Mouse (Mus musculus) hindbrain, embryonic 11.5 days (tissue): ENCODE data around the gene Gm47289. TPM values are rescaled to one million over a fixed set of nuclear protein-coding genes. Genes with fewer than 3 reads are reported as not detected.

Experiments used
- ATAC-seq: fragments of 200-750 bp; cut with Nextera tagmentation; 2 replicates; pipeline ENCODE4 v1.8.0; 2017; ENCODE audit warnings: mild to moderate bottlenecking, moderate TSS enrichment, moderate library complexity; ENCODE audit not compliant: low FRiP score
- DNase-seq: peaks from one replicate; pipeline ENCODE4 v3.0.0-alpha.2; 2015; ENCODE audit warnings: low spot score
- H3K27ac ChIP-seq: fragments of 300-500 bp; sonication (generic); 2 replicates; pipeline ENCODE4 v1.5.1; 2014; ENCODE audit warnings: mild to moderate bottlenecking, low read depth, low read length
- H3K27me3 ChIP-seq: fragments of 300-500 bp; sonication (generic); 2 replicates; pipeline ENCODE4 v1.6.1; 2014; ENCODE audit warnings: mild to moderate bottlenecking, low read length, moderate library complexity, mixed read lengths; ENCODE audit not compliant: control insufficient read depth, insufficient read depth
- H3K36me3 ChIP-seq: fragments of 300-500 bp; sonication (generic); 2 replicates; pipeline ENCODE4 v1.6.1; 2014; ENCODE audit warnings: mild to moderate bottlenecking, low read length, moderate library complexity, mixed read lengths; ENCODE audit not compliant: control insufficient read depth, insufficient read depth
- H3K4me1 ChIP-seq: fragments of 300-500 bp; sonication (generic); replicated peaks from 2 replicates; pipeline ENCODE4 v1.6.1; 2014; ENCODE audit warnings: low read length, mixed read lengths; ENCODE audit not compliant: control insufficient read depth, insufficient read depth
- H3K4me2 ChIP-seq: fragments of 300-500 bp; sonication (generic); replicated peaks from 2 replicates; pipeline ENCODE4 v1.6.1; 2014; ENCODE audit warnings: mild to moderate bottlenecking, low read depth, low read length
- H3K4me3 ChIP-seq: fragments of 300-500 bp; sonication (generic); 2 replicates; pipeline ENCODE4 v1.5.1; 2014; ENCODE audit warnings: low read depth, low read length
- H3K9ac ChIP-seq: fragments of 300-500 bp; sonication (generic); 2 replicates; pipeline ENCODE4 v1.6.1; 2014; ENCODE audit warnings: low read depth, low read length
- H3K9me3 ChIP-seq: fragments of 300-500 bp; sonication (generic); 2 replicates; pipeline ENCODE4 v1.6.1; 2016; ENCODE audit warnings: low read length; ENCODE audit not compliant: control insufficient read depth
- WGBS: fragments of 180-500 bp; shearing (Covaris S2); extraction: QIAGEN DNeasy Blood & Tissue Kit; methylation state at CpG from one replicate; pipeline ENCODE4 v1.1.7; 2014; 5-methylcytosine and 5-hydroxymethylcytosine counted together
- polyA plus RNA-seq: library from polyadenylated mRNA; unstranded; fragments of >200 nt; fragmentation: Nextera tagmentation; extraction: Ambion mirVana; gene quantifications from 2 replicates; pipeline ENCODE4 v1.2.1, GENCODE M21; 2014

Gene Gm47289
- polyA plus RNA-seq, 1 experiment from 2014 or later = not detected

DNA sequence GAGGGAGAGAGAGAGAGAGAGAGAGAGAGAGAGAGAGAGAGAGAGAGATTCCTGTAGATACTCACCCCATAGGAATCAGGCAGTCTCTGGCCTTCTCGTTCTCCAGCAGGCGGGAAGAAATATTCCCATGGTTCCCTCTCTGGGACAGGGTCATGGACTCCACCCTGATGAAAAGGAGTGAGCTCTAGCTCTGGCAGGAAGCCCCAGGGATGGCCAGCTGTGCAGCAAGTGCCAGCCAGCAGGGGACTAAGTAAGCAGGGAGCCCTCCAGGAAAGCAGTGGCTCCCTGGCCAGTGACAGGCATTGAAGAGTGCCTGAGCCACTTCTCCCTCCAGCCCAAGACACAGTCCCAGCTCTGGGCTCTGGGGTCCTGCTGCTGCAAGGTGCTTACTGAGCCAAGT lies 7.2 kb upstream of the Gm47289 start:
- DNase-seq = no peak
- Histone ChIP-seq H3K36me3 (no peaks in the 10 kb centered on the region), H3K27me3 (peaks cover 5% of the 10 kb centered on the region; the same call in 1 of the 2 replicates), H3K9me3 (no peaks in the 10 kb centered on the region), H3K4me1 (no peaks in the 10 kb centered on the region), H3K4me2 (no peak overlapping the region), H3K9ac (no peak overlapping the region), H3K27ac (no peak overlapping the region), H3K4me3 (no peak overlapping the region)
- ATAC-seq = no peak
- 40% methylated on average over 2 of the region's 2 CpGs for WGBS

DNA sequence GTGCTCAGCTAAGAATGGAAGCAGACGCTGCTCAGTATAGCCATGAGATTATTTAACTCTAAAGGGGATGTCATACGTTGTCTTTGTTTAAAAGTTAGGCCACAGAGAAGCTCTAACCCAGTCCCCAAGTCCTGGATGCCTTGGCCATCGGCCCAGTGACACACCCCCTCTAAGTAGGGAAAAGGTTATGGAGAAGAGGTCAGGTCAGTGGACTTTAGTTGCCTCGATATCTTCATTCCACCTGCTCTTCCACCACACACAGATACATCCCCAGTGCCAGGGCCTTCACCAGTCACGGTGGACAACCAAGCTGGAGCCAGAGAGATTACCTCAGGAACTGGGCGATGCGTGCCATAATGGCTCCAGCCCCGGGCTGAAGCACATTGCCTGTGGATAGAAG lies 3.5 kb upstream of the Gm47289 start:
- no peaks in the 10 kb centered on the region for H3K4me1 ChIP-seq
- H3K9me3 ChIP-seq = no peaks in the 10 kb centered on the region
- 88% methylated on average over 8 of the region's 8 CpGs for WGBS
- H3K4me3 ChIP-seq = no peak overlapping the region
- no peak overlapping the region for H3K4me2 ChIP-seq
- ATAC-seq (no peak), DNase-seq (no peak)
- no peaks in the 10 kb centered on the region for H3K36me3 ChIP-seq
- no peak overlapping the region for H3K27ac ChIP-seq
- no peak overlapping the region for H3K9ac ChIP-seq
- peaks cover 5% of the 10 kb centered on the region; the same call in 1 of the 2 replicates for H3K27me3 ChIP-seq

DNA sequence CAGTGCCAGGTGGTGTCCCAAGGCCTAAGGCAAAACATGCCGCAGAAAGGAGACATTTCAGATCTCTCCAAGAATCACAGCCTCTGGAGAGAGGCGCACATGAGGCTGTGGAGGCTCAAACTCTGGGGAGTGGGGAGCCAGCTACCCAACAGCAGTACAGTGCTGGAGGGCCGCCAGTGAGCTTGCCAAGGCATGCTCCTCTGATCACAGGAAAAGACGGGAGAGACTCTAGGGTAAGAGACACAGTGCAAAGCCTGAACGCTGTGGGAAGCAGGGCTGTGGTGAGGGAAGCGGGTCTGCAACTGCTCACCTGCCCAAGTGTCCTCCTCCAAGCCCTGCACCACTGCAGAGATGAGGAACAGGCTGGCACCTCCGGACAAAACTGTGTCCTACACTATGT lies 3.1 kb upstream of the Gm47289 start:
- Histone ChIP-seq H3K36me3 (no peaks in the 10 kb centered on the region), H3K27me3 (peaks cover 5% of the 10 kb centered on the region; the same call in 1 of the 2 replicates), H3K4me2 (no peak overlapping the region), H3K4me3 (no peak overlapping the region), H3K4me1 (no peaks in the 10 kb centered on the region), H3K27ac (no peak overlapping the region), H3K9me3 (no peaks in the 10 kb centered on the region), H3K9ac (no peak overlapping the region)
- DNase-seq (no peak), ATAC-seq (no peak)
- 61% methylated on average over 7 of the region's 7 CpGs for WGBS

DNA sequence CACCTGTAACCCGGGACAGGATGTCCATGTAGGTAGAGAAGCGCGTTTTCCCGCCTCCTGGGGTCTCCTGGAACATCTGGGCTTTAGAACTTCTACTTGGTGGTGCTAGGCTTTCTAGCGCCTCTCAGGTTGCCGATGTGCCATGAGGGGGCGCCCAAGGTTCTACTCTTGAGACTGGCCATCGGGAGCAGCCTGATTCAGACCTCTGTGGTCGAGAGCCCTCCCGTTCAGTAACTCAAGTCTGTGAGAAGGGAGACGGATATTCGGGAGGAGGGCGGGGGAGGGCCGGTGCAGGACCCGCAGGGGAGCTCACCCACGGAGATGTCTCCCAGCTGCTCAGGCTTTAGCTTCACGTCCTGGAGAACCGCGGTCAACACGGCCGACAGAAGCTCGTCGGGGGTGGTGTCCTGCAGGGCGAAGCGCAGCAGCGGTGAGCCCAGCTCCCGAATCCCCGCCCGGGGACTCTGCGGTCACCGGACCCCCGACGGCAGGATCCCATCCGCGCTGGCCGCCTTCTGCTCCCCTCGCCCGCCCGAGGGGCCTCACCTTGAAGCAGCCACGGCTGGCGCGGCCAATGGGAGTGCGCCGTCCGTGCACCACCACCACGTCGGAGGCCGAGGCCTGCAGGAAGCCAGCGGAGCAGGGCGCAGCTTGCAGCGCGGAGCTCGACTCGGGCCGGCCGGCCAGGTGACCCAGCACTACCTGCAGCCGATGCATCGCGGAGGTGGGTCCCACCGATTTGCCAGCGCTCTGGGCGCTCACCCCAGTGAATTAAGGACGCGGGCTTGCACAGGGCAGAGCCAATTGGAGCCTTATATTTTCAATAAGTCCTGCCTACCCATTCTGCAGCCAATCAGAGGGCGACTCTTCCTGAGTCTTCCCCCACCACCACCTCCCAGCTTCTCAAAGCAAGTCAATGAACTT lies 2.4 kb upstream of the Gm47289 start, which contains the start of gene Acaa1b:
Acaa1b (minus strand) TSS at position 816 of the 924 bp plus-strand sequence.
- ATAC-seq (peak; percentile 92), DNase-seq (peak; percentile 88)
- no peaks in the 10 kb centered on the region for H3K36me3 ChIP-seq
- H3K4me2 ChIP-seq = peak within 1 kb of the TSS; percentile 58
- H3K27ac ChIP-seq = no peak within 1 kb of the TSS
- H3K4me1 ChIP-seq = no peaks in the 10 kb centered on the region
- 1% methylated on average over 59 of the region's 65 CpGs for WGBS
- H3K9me3 ChIP-seq = no peaks in the 10 kb centered on the region
- H3K27me3 ChIP-seq = peaks cover 5% of the 10 kb centered on the region; the same call in 1 of the 2 replicates
- H3K4me3 ChIP-seq = peak within 1 kb of the TSS; percentile 47
- H3K9ac ChIP-seq = no peak within 1 kb of the TSS

DNA sequence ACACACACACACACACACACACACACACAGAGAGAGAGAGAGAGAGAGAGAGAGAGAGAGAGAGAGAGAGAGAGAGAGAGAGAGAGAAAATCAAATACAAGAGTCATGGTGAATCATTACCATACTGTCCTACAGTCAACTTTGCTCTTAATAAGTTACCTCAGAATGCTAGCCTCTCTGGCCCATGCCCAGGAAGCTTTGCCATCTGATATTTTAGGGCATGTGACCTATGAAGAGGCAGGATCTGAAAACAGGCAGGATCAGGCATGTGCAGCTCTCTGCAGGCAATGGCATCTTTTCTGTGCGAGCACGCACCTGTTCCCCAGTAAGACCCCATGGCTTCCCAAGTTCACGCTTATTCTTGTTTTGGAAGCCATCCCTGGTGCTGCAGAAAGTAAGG lies 1.7 kb downstream of the Gm47289 start:
- H3K4me2 ChIP-seq = no peak overlapping the region
- no peaks in the 10 kb centered on the region for H3K4me1 ChIP-seq
- 92% methylated on average over 3 of the region's 3 CpGs for WGBS
- H3K4me3 ChIP-seq = no peak overlapping the region
- no peaks in the 10 kb centered on the region for H3K9me3 ChIP-seq
- no peak for DNase-seq
- H3K27me3 ChIP-seq = peaks cover 4% of the 10 kb centered on the region; the same call in 1 of the 2 replicates
- H3K9ac ChIP-seq = no peak overlapping the region
- no peaks in the 10 kb centered on the region for H3K36me3 ChIP-seq
- ATAC-seq = no peak
- no peak overlapping the region for H3K27ac ChIP-seq

DNA sequence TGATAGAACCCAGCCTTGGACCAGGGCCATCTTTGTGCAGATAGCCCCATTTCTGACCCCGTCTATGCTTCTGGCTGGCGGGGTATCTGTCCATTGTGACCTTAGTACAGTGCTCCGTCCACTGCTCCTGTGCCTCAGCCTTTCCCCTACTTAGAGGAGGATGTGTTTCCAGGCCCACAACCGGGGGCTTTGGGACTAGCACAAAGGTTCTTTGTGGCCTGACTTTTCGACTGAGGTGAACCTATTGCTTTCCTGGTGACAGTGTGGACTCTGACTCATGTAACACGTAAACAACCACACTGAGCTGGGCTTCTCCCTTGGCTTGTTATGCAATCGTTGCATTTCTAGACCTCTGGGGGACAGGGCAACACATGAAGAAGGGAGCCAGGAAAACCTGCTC lies 5.8 kb downstream of the Gm47289 start:
- 85% methylated on average over 7 of the region's 7 CpGs for WGBS
- no peaks in the 10 kb centered on the region for H3K27me3 ChIP-seq
- DNase-seq (no peak), ATAC-seq (no peak)
- no peak overlapping the region for H3K4me3 ChIP-seq
- H3K4me2 ChIP-seq = no peak overlapping the region
- no peak overlapping the region for H3K27ac ChIP-seq
- H3K9me3 ChIP-seq = no peaks in the 10 kb centered on the region
- no peak overlapping the region for H3K9ac ChIP-seq
- no peaks in the 10 kb centered on the region for H3K36me3 ChIP-seq
- H3K4me1 ChIP-seq = no peaks in the 10 kb centered on the region

DNA sequence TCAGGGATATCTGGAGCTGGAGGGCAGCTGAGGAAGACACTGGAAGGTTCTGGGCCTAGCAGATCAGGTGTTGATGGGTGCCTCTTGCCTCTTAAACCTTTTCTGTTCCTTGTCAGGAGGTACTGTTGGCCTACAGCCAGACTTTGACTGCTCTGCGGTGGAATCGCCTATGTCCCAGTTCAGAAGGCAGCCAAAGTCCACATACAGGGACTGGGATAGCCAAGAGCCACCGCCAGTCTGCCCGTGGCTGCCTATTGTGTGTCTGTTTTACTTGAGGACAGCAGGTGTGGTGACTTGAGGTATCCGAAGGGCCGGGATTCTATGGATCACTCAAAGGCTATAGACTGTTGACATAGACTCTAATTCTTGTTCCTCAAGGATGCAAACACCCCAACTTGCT lies 6.6 kb downstream of the Gm47289 start:
- no peaks in the 10 kb centered on the region for H3K4me1 ChIP-seq
- no peaks in the 10 kb centered on the region for H3K36me3 ChIP-seq
- no peak overlapping the region for H3K4me2 ChIP-seq
- DNase-seq (no peak), ATAC-seq (no peak)
- no peaks in the 10 kb centered on the region for H3K27me3 ChIP-seq
- H3K9me3 ChIP-seq = no peaks in the 10 kb centered on the region
- H3K27ac ChIP-seq = no peak overlapping the region
- no peak overlapping the region for H3K4me3 ChIP-seq
- H3K9ac ChIP-seq = no peak overlapping the region
- 94% methylated on average over 6 of the region's 6 CpGs for WGBS

DNA sequence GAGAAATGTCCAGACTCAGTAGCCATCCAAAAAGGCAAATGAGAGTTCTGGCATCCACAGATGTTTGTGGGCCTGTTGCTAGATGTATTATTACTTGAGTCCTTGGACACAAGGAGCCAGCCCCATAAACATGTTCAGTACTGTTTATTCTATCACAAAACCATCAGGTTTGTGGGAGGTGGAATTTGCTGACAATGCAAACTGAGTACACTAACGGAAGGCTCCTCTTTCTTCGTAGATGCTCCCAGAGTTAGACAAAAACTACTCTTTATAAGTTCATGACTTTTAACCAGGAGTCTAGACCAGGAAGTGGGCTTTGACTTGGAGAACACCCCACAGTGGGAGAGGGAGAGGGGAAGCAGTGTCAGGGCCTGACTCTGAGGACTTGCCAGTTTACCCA lies 8.6 kb downstream of the Gm47289 start:
- H3K4me3 ChIP-seq = no peak overlapping the region
- DNase-seq (no peak), ATAC-seq (no peak)
- no peaks in the 10 kb centered on the region for H3K9me3 ChIP-seq
- no peaks in the 10 kb centered on the region for H3K36me3 ChIP-seq
- no peak overlapping the region for H3K27ac ChIP-seq
- 94% methylated on average over 2 of the region's 2 CpGs for WGBS
- H3K4me2 ChIP-seq = no peak overlapping the region
- H3K4me1 ChIP-seq = no peaks in the 10 kb centered on the region
- no peaks in the 10 kb centered on the region for H3K27me3 ChIP-seq
- no peak overlapping the region for H3K9ac ChIP-seq

DNA sequence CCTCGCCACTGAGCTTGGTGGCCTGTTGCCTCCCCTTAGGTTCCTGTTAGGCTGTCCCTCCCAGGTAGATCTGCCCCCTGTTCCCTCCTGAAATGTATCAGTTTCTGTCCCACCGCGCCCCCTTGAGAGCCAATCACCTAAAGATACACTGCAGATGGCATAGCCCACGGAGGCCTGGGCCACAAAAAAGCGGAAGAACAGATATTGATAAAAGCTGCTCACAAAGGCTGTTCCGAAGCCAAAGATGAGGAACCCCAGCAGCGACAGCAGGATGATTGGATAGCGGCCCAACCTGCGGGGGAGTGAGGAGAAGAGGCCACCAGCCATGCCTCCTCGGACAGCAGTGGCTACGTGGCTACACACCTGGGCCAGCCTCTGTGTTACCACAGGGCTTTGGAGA lies 20.3 kb downstream of the Gm47289 start:
- Histone ChIP-seq H3K27ac (no peak overlapping the region), H3K27me3 (no peaks in the 10 kb centered on the region), H3K36me3 (no peaks in the 10 kb centered on the region), H3K4me1 (no peaks in the 10 kb centered on the region), H3K4me2 (no peak overlapping the region), H3K9me3 (no peaks in the 10 kb centered on the region), H3K9ac (no peak overlapping the region), H3K4me3 (no peak overlapping the region)
- no peak for DNase-seq
- no peak for ATAC-seq
- WGBS = 90% methylated on average over 11 of the region's 11 CpGs
